Mouse (Mus musculus) heart, embryonic 15.5 days (tissue): Measurements from ENCODE around the gene Prss46. TPM values are rescaled to one million over a fixed set of nuclear protein-coding genes. Genes with fewer than 3 reads are reported as not detected.
A peak's percentile ranks its signal among the peaks of the same experiment; 100 is the strongest.

Source experiments
- ATAC-seq: fragments of 200-750 bp; cut with Nextera tagmentation; replicated peaks from 2 replicates; pipeline ENCODE4 v1.8.0; 2017; ENCODE audit warnings: low read depth, moderate TSS enrichment; ENCODE audit not compliant: insufficient number of reproducible peaks, insufficient read depth, low FRiP score
- H3K27ac ChIP-seq: fragments of 300-500 bp; sonication (generic); 2 replicates; pipeline ENCODE4 v1.5.1; 2015; ENCODE audit warnings: mild to moderate bottlenecking, inconsistent platforms
- H3K27me3 ChIP-seq: fragments of 300-500 bp; sonication (generic); 2 replicates; pipeline ENCODE4 v1.6.1; 2015; ENCODE audit warnings: inconsistent platforms
- H3K36me3 ChIP-seq: fragments of 300-500 bp; sonication (generic); 2 replicates; pipeline ENCODE4 v1.6.1; 2015; ENCODE audit warnings: mild to moderate bottlenecking, inconsistent platforms
- H3K4me1 ChIP-seq: fragments of 300-500 bp; sonication (generic); replicated peaks from 2 replicates; pipeline ENCODE4 v1.6.1; 2015; ENCODE audit warnings: inconsistent platforms
- H3K4me2 ChIP-seq: fragments of 300-500 bp; sonication (generic); 2 replicates; pipeline ENCODE4 v1.6.1; 2015; ENCODE audit warnings: inconsistent platforms, mild to moderate bottlenecking, moderate library complexity
- H3K4me3 ChIP-seq: fragments of 300-500 bp; sonication (generic); 2 replicates; pipeline ENCODE4 v1.5.1; 2015; ENCODE audit warnings: mild to moderate bottlenecking, inconsistent platforms
- H3K9ac ChIP-seq: fragments of 300-500 bp; sonication (generic); 2 replicates; pipeline ENCODE4 v1.6.1; 2015; ENCODE audit warnings: mild to moderate bottlenecking, inconsistent platforms
- H3K9me3 ChIP-seq: fragments of 300-500 bp; sonication (generic); replicated peaks from 2 replicates; pipeline ENCODE4 v1.6.1; 2016; ENCODE audit warnings: inconsistent platforms
- WGBS: fragments of 180-500 bp; shearing (Covaris S2); methylation state at CpG from one replicate; pipeline ENCODE4 v1.1.7; 2015; ENCODE audit warnings: mixed read lengths; 5-methylcytosine and 5-hydroxymethylcytosine counted together
- polyA plus RNA-seq: library from polyadenylated mRNA; unstranded; fragments of >200 nt; fragmentation: Nextera tagmentation; extraction: Ambion mirVana; gene quantifications from 2 replicates; pipeline ENCODE4 v1.2.1, GENCODE M21; 2015

Gene Prss46
- polyA plus RNA-seq, 1 experiment from 2014 or later = 0.10 TPM

GRCm38 (mm10) chr9:110887388-110888303, 43.3 kb downstream of the Prss46 start:
- no peak overlapping the region for H3K9ac ChIP-seq
- H3K4me1 ChIP-seq = peaks cover 11% of the 10 kb centered on the region
- no peak overlapping the region for H3K4me2 ChIP-seq
- H3K9me3 ChIP-seq = no peaks in the 10 kb centered on the region
- ATAC-seq = no peak
- 69% methylated on average over 9 of the region's 9 CpGs for whole genome bisulfite sequencing
- no peak overlapping the region for H3K27ac ChIP-seq
- H3K4me3 ChIP-seq = no peak overlapping the region
- H3K36me3 ChIP-seq = no peaks in the 10 kb centered on the region
- H3K27me3 ChIP-seq = no peaks in the 10 kb centered on the region

- H3K4me3 ChIP-seq = no peak overlapping the region
- WGBS = 86% methylated on average over 14 of the region's 14 CpGs
- no peak for ATAC-seq
Measured at GRCm38 (mm10) chr9:110888935-110889334, 44.6 kb downstream of the Prss46 start.

GRCm38 (mm10) chr9:110890026-110890783, 45.9 kb downstream of the Prss46 start:
- Histone ChIP-seq H3K27me3 (no peaks in the 10 kb centered on the region), H3K27ac (no peak overlapping the region), H3K9me3 (no peaks in the 10 kb centered on the region), H3K4me1 (peaks cover 11% of the 10 kb centered on the region), H3K36me3 (no peaks in the 10 kb centered on the region), H3K4me2 (no peak overlapping the region), H3K4me3 (no peak overlapping the region), H3K9ac (no peak overlapping the region)
- WGBS = 18% methylated on average over 21 of the region's 21 CpGs
- ATAC-seq = no peak

More at GRCm38 (mm10) chr9:110888935-110889334, 44.6 kb downstream of the Prss46 start:
- Histone ChIP-seq H3K27ac (no peak overlapping the region), H3K9ac (no peak overlapping the region), H3K4me2 (no peak overlapping the region), H3K27me3 (no peaks in the 10 kb centered on the region), H3K36me3 (no peaks in the 10 kb centered on the region), H3K4me1 (peaks cover 11% of the 10 kb centered on the region), H3K9me3 (no peaks in the 10 kb centered on the region)

GRCm38 (mm10) chr9:110891077-110891828, 46.9 kb downstream of the Prss46 start:
- WGBS = 65% methylated on average over 12 of the region's 12 CpGs
- Histone ChIP-seq H3K9me3 (no peaks in the 10 kb centered on the region), H3K27me3 (no peaks in the 10 kb centered on the region), H3K27ac (no peak overlapping the region), H3K9ac (no peak overlapping the region), H3K4me3 (no peak overlapping the region), H3K4me1 (peaks cover 17% of the 10 kb centered on the region), H3K4me2 (no peak overlapping the region), H3K36me3 (no peaks in the 10 kb centered on the region)
- no peak for ATAC-seq

GRCm38 (mm10) chr9:110892552-110892951, 48.2 kb downstream of the Prss46 start:
- Histone ChIP-seq H3K36me3 (no peaks in the 10 kb centered on the region), H3K9me3 (no peaks in the 10 kb centered on the region), H3K4me3 (no peak overlapping the region), H3K4me2 (no peak overlapping the region), H3K4me1 (peaks cover 21% of the 10 kb centered on the region), H3K27me3 (no peaks in the 10 kb centered on the region; the same call in 1 of the 2 replicates), H3K9ac (no peak overlapping the region), H3K27ac (no peak overlapping the region)
- no peak for ATAC-seq
- 75% methylated on average over 3 of the region's 3 CpGs for WGBS

GRCm38 (mm10) chr9:110893429-110893828, 49.1 kb downstream of the Prss46 start:
- no peak overlapping the region for H3K27ac ChIP-seq
- no peaks in the 10 kb centered on the region for H3K9me3 ChIP-seq
- H3K4me3 ChIP-seq = no peak overlapping the region
- WGBS = 77% methylated on average over 10 of the region's 10 CpGs
- H3K27me3 ChIP-seq = no peaks in the 10 kb centered on the region; the same call in 1 of the 2 replicates
- no peak overlapping the region for H3K4me2 ChIP-seq
- no peaks in the 10 kb centered on the region for H3K36me3 ChIP-seq
- no peak for ATAC-seq
- no peak overlapping the region for H3K9ac ChIP-seq
- H3K4me1 ChIP-seq = peaks cover 18% of the 10 kb centered on the region

- Histone ChIP-seq H3K4me1 (peaks cover 14% of the 10 kb centered on the region), H3K9ac (no peak overlapping the region), H3K36me3 (no peaks in the 10 kb centered on the region), H3K4me3 (no peak overlapping the region), H3K9me3 (no peaks in the 10 kb centered on the region), H3K27me3 (no peaks in the 10 kb centered on the region; the same call in 1 of the 2 replicates), H3K4me2 (no peak overlapping the region), H3K27ac (no peak overlapping the region)
- ATAC-seq = no peak
- 53% methylated on average over 5 of the region's 5 CpGs for WGBS
Measured at GRCm38 (mm10) chr9:110895507-110895906, 51.2 kb downstream of the Prss46 start.

GRCm38 (mm10) chr9:110895994-110896393, 51.7 kb downstream of the Prss46 start:
- Histone ChIP-seq H3K27ac (no peak overlapping the region), H3K4me2 (peak overlapping the region; percentile 10; the same call in 1 of the 2 replicates)

GRCm38 (mm10) chr9:110896595-110896994, 52.3 kb downstream of the Prss46 start:
- peak; percentile 29; the same call in 1 of the 2 replicates for ATAC-seq
- no peaks in the 10 kb centered on the region for H3K36me3 ChIP-seq
- no peak overlapping the region for H3K9ac ChIP-seq
- no peak overlapping the region for H3K4me3 ChIP-seq
- peaks cover 10% of the 10 kb centered on the region for H3K4me1 ChIP-seq
- WGBS = 19% methylated on average over 6 of the region's 6 CpGs
- no peaks in the 10 kb centered on the region for H3K9me3 ChIP-seq
- H3K4me2 ChIP-seq = 0 out of 2 replicates have a peak overlapping the region, but pooled peaks have one; percentile 10
- H3K27ac ChIP-seq = no peak overlapping the region
- no peaks in the 10 kb centered on the region; the same call in 1 of the 2 replicates for H3K27me3 ChIP-seq

More at GRCm38 (mm10) chr9:110895994-110896393, 51.7 kb downstream of the Prss46 start:
- WGBS = 28% methylated on average over 7 of the region's 7 CpGs
- Histone ChIP-seq H3K36me3 (no peaks in the 10 kb centered on the region), H3K9me3 (no peaks in the 10 kb centered on the region), H3K4me3 (no peak overlapping the region), H3K27me3 (no peaks in the 10 kb centered on the region; the same call in 1 of the 2 replicates), H3K9ac (no peak overlapping the region), H3K4me1 (peaks cover 12% of the 10 kb centered on the region)
- ATAC-seq = no peak

GRCm38 (mm10) chr9:110899451-110900008, 55.2 kb downstream of the Prss46 start:
- Histone ChIP-seq H3K4me1 (peaks cover 10% of the 10 kb centered on the region), H3K9me3 (no peaks in the 10 kb centered on the region), H3K27ac (no peak overlapping the region), H3K36me3 (no peaks in the 10 kb centered on the region), H3K9ac (no peak overlapping the region), H3K4me3 (no peak overlapping the region), H3K4me2 (no peak overlapping the region), H3K27me3 (no peaks in the 10 kb centered on the region; the same call in 1 of the 2 replicates)
- 36% methylated on average over 10 of the region's 10 CpGs for WGBS
- no peak for ATAC-seq
